Mouse (Mus musculus): ENCODE measurements around the gene F9.
"Not testable (repeated sequence)": the region's sequence is repeated elsewhere in the genome, so short reads cannot be mapped to it uniquely, and the experiment has no call there.

Gene F9

DNA sequence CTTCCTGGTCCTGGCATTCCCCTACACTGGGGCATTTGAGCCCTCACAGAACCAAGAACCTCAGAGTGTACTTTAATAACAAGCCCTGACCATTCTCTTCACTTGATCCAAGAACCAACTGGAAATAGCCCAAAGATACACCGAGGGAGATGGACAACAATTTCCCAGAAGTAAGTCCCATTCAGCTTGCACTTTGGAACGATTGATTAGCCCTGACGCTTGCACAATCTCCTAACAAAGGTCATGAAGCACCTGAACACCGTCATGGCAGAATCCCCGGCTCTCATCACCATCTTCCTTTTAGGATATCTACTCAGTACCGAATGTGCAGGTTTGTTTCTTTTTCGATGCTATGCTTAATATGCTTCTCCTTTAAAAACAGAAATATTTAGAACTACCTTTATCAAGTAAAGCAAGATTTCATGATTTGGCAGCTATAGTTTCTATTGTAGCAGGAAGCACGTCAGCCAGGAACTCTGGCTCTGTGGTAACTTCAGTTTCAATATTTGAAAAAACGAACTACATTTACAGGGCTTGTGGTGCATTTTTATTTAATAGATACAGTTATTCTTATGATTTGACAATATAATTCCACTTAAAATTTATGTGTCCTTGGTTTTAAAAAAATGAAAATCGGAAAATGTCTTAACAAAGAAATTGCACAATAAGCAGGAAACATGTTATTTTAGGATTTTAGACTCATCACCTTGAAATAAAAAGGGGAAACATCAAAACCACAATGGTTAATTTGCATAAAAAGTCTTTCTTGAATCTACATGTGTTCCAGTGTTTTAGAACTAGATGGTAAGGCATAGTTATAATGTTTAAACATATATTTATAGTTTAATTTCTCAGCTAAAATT, at the start of gene F9:
TSS of gene F9 (plus strand) at position 244 of the 863 bp plus-strand sequence.
- DNase-seq: no peak

DNA sequence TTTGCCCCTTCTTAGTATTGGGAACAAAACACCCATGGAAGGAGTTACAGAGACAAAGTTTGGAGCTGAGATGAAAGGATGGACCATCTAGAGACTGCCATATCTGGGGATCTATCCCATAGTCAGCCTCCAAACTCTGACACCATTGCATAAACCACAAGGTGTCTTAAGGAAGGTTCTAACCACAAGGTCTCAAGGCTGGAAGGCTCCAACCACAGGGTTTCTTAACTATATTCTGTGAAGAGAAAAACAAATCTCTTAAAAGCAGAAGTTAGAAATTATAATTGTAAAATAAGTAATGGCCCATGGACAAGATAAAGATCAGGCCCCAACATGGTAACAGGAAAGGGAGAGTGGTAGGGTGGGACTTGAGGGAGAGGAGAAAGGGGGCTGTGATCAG, 29.5 kb upstream of the F9 start:
- DNase-seq: not testable (repeated sequence)

DNA sequence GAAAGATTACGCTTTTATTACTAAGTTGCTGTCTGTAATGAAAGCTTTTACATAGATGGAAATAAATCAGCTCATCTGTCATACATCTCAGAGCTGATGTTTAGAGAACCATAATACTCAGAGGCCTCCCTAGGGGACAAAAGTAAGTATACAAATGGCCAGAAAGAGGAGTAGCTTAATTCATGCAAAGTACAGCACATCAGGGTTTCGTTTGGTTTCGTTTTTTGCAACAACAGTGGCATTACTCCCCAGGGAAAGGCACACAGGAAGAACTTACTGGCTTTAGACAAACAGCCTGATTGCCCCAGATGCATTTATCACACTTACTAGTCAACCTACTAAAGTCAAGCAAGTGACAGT, 800 bp downstream of the F9 start:
- no peak for DNase-seq

DNA sequence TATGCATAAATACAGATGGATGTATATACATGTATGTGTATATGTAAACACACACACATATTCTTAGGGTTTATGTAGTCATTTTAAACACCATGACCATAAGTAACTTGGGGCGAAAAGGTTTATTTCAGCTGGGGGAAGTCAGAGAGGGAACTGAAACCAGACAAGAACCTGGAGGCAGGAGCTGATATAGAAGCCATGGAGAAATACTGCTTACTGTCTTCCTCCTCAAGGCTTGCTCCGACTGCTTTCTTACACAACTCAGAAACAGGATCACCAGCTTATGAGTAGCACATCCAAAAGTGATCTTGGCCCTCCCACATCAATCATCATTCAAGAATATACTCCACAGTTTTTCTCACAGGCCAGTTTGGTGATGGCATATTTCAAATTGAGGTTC, 2.2 kb downstream of the F9 start:
- DNase-seq: no peak

DNA sequence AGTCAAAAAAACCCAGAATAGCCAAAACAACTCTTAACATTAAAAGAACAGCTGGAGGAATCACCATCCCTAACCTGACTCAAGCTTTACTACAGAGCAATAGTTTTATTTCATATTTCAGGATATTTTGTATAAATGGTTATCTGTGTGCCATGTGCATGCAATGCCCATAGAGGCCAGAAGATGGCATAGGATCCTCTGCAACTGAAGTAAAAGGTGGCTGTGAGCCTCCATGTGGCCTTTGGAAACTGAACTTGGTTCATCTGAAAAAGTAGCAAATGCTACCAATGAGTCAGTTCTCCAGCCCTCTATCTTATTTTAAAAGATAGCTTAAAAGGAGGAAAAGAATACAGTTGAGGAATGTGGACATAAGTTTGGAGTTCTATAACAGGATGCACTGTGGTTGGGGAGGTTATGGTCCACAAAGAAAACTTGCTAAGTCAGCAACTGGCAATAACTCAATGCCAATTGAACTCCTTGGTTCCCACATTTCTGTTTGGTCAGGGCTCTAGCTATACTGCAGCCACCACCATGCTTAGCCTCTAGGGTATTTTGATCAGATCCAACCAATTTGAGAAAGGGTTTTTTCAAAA, 13.9 kb downstream of the F9 start:
- DNase-seq: peak; percentile 5

DNA sequence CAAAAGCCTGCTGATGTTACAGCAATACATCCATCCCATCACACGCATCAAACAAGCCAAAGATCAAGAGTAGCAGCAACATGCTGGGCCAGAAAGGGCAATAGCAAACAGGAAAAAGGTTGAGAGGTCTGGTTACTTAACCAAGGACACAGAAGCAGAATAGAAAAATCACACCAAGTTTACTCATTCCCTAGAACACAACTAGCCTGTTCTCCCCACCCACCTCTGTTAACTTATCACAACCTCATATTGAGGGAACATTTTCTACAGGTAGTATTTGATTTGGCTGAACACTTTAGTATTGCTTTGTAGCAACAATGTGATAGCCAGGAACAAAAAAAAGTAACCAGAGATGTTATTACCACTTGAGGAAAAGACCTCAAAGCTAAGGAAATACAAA, 15.3 kb downstream of the F9 start:
- DNase-seq: no peak

DNA sequence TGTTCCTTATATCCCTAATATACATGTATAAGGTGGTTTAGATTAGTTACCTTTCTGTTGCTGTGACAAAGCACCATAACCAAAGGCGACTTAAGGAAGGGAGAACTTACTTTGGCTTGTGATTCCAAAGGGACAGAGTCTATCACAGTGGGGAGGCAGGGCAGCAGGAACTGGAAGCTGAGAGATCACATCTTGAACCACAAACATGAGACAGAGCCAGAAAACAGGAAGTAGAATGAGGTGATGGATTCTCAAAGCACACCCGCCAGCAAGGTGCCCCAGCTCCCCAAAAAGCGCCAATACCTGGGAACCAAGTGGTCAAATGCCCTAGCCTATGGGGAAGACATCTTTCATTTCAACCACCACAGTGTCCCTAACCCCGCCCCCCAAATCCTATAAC, 21.7 kb downstream of the F9 start:
- DNase-seq: no peak

DNA sequence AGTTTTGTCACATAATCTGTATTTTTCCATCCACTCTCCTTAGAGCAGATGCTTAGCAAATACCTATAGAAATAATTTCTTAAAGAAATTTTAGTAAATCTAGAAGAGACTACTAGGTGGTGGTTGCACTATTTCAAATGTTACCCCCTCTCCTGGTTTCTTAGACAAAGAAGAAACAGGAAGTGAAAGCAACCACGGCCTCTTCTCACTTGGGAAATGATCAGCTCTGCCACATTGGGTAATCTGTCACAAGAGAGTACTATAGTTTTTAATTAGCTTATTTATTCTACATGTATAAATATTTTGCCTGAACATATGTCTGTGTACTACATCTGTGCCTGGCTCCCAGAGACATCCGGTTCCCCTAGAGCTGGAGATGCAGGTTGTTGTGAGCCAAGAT, 22.3 kb downstream of the F9 start:
- no peak for DNase-seq

DNA sequence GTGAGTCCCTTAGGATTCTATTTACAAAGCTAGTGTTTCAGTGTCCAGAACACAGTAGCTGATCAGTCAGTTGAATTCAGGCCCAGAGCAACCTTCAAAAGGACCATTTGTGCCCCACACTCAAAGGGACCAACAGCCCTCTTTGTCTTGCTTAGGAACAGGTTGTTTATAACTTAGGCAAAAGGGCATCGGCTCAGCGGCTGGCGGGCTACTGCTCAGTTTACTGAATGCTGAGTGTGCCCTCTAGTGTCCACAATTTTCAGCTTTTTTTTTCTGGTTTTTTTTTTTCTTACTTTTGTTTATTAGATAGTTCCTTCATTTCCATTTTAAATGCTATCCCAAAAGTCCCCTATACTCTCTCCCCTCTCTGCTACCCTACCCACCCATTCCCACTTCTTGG, 27.4 kb downstream of the F9 start:
- peak; percentile 11 for DNase-seq

DNA sequence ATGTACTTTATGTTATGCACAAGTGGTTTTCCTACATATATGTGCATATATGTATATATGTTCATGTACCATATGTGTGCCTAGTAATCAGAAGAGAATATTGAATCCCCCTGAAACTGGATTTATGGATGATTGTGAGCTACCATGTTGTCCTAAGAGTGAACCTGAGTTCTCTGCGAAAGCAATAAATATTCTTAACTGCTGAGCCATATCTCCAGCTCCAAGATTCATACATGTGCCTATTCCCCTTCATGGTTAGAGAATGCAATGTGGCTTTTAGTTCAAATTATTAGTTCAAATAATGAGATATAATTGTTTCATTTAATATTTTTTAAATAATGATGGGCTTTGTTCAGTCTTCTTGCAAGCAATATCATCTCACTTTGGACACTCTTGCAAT, 55.5 kb downstream of the F9 start:
- no peak for DNase-seq

DNA sequence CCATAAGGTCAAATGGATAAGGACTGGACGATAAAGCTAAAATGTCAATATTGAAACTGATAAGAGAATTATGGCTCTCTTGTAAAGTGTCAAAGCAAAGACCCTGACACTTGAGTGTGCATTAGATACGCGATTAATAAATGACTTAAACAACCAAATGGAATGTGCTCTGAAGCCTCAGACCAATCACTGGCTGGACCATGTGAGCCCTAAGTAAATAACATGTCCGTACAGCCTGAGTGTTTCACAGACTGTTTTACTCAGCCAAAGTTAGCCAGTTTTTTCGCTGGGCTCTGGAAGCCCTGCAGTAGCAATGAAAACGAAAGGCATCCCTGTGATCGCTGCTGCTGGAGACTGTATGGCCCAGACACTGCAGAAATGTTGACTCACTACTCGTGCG, 55.9 kb downstream of the F9 start:
- DNase-seq: no peak

DNA sequence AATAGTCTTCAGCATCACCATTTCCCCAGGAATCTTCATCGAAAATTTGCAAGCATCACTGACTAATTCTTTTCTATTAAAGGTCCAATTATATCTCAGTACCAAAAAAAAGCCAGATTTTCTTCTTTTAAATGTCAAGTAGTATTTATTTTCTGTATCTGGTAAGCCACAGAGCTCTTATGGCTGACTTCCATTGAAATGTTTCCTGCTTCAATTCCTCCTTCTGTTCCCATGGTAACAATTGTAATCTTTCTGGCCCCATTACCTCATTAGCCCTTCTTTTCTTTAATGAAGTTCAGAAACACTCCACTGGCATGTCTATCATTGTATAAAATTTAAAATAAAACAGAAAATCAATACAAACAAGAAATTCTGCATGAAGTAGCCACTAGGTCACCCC, 76.1 kb downstream of the F9 start:
- no peak for DNase-seq

Data from cerebellum, adult 9-11 months (tissue).